Mouse (Mus musculus): ENCODE data around the gene Sf3a1.

DNA sequence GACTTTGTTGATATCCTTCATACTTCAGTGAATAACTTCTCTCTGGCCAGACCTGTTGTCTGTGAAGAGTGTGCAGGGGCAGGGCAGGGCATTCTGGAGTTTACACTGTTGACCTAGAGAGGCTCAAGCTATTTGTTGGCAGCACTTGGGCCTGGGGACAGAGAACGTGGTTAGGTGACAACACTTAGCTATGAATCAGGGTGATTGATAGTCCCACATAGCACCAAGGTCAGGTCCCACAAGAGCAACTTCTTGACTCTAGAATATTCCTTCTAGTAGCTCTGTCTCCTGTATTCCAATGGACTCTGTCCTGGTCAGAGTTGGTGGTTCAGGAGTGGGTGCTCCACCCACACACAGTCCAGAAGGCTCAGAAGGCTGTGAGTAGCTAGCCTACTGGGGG is 50.6 kb downstream of the Sf3a1 start:
- no peak for TF ChIP-seq GATA1 (IDR thresholded peaks at IDR 0.05; ENCODE audit: low read depth, low read length)
- no peak for TF ChIP-seq ETS1 (IDR thresholded peaks at IDR 0.05; ENCODE audit: low read depth, low read length)
- no peak for TF ChIP-seq KAT2A (conservative IDR thresholded peaks at IDR 0.05; ENCODE audit: low read depth, low read length)
